Mouse (Mus musculus) liver, embryonic 16.5 days (tissue): ENCODE data around the gene Mrpl44. TPM values are rescaled to one million over a fixed set of nuclear protein-coding genes. Genes with fewer than 3 reads are reported as not detected.
A peak's percentile ranks its signal among the peaks of the same experiment; 100 is the strongest.

Experiments used
- ATAC-seq: fragments of 200-750 bp; cut with Nextera tagmentation; 2 replicates; pipeline ENCODE4 v1.8.0; 2017; ENCODE audit warnings: low read depth, mild to moderate bottlenecking, moderate number of reproducible peaks, moderate library complexity
- H3K27ac ChIP-seq: fragments of 300-500 bp; sonication (generic); 2 replicates; pipeline ENCODE4 v1.5.1; 2014; ENCODE audit warnings: mild to moderate bottlenecking, low read length
- H3K27me3 ChIP-seq: fragments of 300-500 bp; sonication (generic); 2 replicates; pipeline ENCODE4 v1.6.1; 2014; ENCODE audit warnings: low read depth, low read length, mixed read lengths; ENCODE audit not compliant: control insufficient read depth, insufficient read depth
- H3K36me3 ChIP-seq: fragments of 300-500 bp; sonication (generic); 2 replicates; pipeline ENCODE4 v1.6.1; 2014; ENCODE audit warnings: mild to moderate bottlenecking; ENCODE audit not compliant: control insufficient read depth, insufficient read depth
- H3K4me1 ChIP-seq: fragments of 300-500 bp; sonication (generic); 2 replicates; pipeline ENCODE4 v1.6.1; 2014; ENCODE audit warnings: low read depth, low read length, mixed read lengths; ENCODE audit not compliant: control insufficient read depth
- H3K4me2 ChIP-seq: fragments of 300-500 bp; sonication (generic); 2 replicates; pipeline ENCODE4 v1.6.1; 2014; ENCODE audit warnings: low read depth, low read length, mixed read lengths
- H3K4me3 ChIP-seq: fragments of 300-500 bp; sonication (generic); 2 replicates; pipeline ENCODE4 v1.5.1; 2014; ENCODE audit warnings: low read depth, mild to moderate bottlenecking, low read length
- H3K9ac ChIP-seq: fragments of 300-500 bp; sonication (generic); 2 replicates; pipeline ENCODE4 v1.6.1; 2014; ENCODE audit warnings: low read depth, low read length
- H3K9me3 ChIP-seq: fragments of 300-500 bp; sonication (generic); replicated peaks from 2 replicates; pipeline ENCODE4 v1.6.1; 2016; ENCODE audit warnings: low read length; ENCODE audit not compliant: control insufficient read depth
- WGBS: fragments of 180-500 bp; shearing (Covaris S2); extraction: QIAGEN DNeasy Blood & Tissue Kit; methylation state at CpG from one replicate; pipeline ENCODE4 v1.1.7; 2014; ENCODE audit not compliant: insufficient replicate concordance; 5-methylcytosine and 5-hydroxymethylcytosine counted together
- polyA plus RNA-seq: library from polyadenylated mRNA; unstranded; fragments of >200 nt; fragmentation: Nextera tagmentation; extraction: Ambion mirVana; gene quantifications from 2 replicates; pipeline ENCODE4 v1.2.1, GENCODE M21; 2015

The Mrpl44 gene
- polyA plus RNA-seq: 20.3 and 22.3 TPM in 2 replicates

GRCm38 (mm10) chr1:79775927-79776458, at the start of gene Mrpl44, which contains the start of gene Wdfy1:
TSS of gene Mrpl44 (plus strand) at chr1:79776018.
TSS of gene Wdfy1 (minus strand) at chr1:79776143.
- no peaks in the 10 kb centered on the region for H3K27me3 ChIP-seq
- H3K4me1 ChIP-seq: no peaks in the 10 kb centered on the region
- H3K9me3 ChIP-seq: no peaks in the 10 kb centered on the region
- WGBS: under 1% methylated on average over 38 of the region's 38 CpGs
- peak within 1 kb of the TSS; percentile 88 for H3K4me3 ChIP-seq
- peak within 1 kb of the TSS; percentile 69 for H3K27ac ChIP-seq
- H3K9ac ChIP-seq: peak within 1 kb of the TSS; percentile 84
- H3K36me3 ChIP-seq: peaks cover 6% of the 10 kb centered on the region
- peak within 1 kb of the TSS; percentile 67 for H3K4me2 ChIP-seq
- peak; percentile 100 for ATAC-seq

- Histone ChIP-seq H3K9ac (no peak overlapping the region), H3K4me3 (no peak overlapping the region), H3K36me3 (no peaks in the 10 kb centered on the region), H3K4me1 (no peaks in the 10 kb centered on the region), H3K9me3 (no peaks in the 10 kb centered on the region), H3K4me2 (no peak overlapping the region), H3K27me3 (no peaks in the 10 kb centered on the region), H3K27ac (no peak overlapping the region)
- ATAC-seq: no peak
- WGBS: 71% methylated on average over 5 of the region's 5 CpGs
Observed at GRCm38 (mm10) chr1:79734794-79735193, 41.0 kb upstream of the Mrpl44 start.

- Histone ChIP-seq H3K27ac (no peak overlapping the region), H3K4me2 (no peak overlapping the region), H3K9me3 (no peaks in the 10 kb centered on the region), H3K4me1 (no peaks in the 10 kb centered on the region), H3K9ac (no peak overlapping the region), H3K36me3 (no peaks in the 10 kb centered on the region), H3K27me3 (no peaks in the 10 kb centered on the region), H3K4me3 (no peak overlapping the region)
- WGBS: 79% methylated on average over 3 of the region's 3 CpGs
- no peak for ATAC-seq
Observed at GRCm38 (mm10) chr1:79736408-79736807, 39.4 kb upstream of the Mrpl44 start.

- ATAC-seq: no peak
Observed at GRCm38 (mm10) chr1:79739726-79740125, 36.1 kb upstream of the Mrpl44 start.

GRCm38 (mm10) chr1:79741002-79741401, 34.8 kb upstream of the Mrpl44 start:
- H3K36me3 ChIP-seq: no peaks in the 10 kb centered on the region
- H3K27ac ChIP-seq: no peak overlapping the region
- no peaks in the 10 kb centered on the region for H3K4me1 ChIP-seq
- 38% methylated on average over 4 of the region's 4 CpGs for WGBS
- H3K4me3 ChIP-seq: no peak overlapping the region
- peak; percentile 65 for ATAC-seq
- no peaks in the 10 kb centered on the region for H3K9me3 ChIP-seq
- H3K9ac ChIP-seq: no peak overlapping the region
- no peak overlapping the region for H3K4me2 ChIP-seq
- H3K27me3 ChIP-seq: no peaks in the 10 kb centered on the region

More at GRCm38 (mm10) chr1:79739726-79740125, 36.1 kb upstream of the Mrpl44 start:
- H3K9ac ChIP-seq: no peak overlapping the region
- 74% methylated on average over 2 of the region's 2 CpGs for WGBS
- no peaks in the 10 kb centered on the region for H3K9me3 ChIP-seq
- H3K27ac ChIP-seq: no peak overlapping the region
- no peaks in the 10 kb centered on the region for H3K27me3 ChIP-seq
- no peak overlapping the region for H3K4me2 ChIP-seq
- H3K4me1 ChIP-seq: no peaks in the 10 kb centered on the region
- no peaks in the 10 kb centered on the region for H3K36me3 ChIP-seq
- H3K4me3 ChIP-seq: no peak overlapping the region

- H3K9me3 ChIP-seq: no peaks in the 10 kb centered on the region
- no peak overlapping the region for H3K27ac ChIP-seq
- no peaks in the 10 kb centered on the region for H3K27me3 ChIP-seq
- H3K9ac ChIP-seq: no peak overlapping the region
- no peaks in the 10 kb centered on the region for H3K4me1 ChIP-seq
- no peak for ATAC-seq
- WGBS: 77% methylated on average over 7 of the region's 7 CpGs
- no peak overlapping the region for H3K4me3 ChIP-seq
- H3K36me3 ChIP-seq: no peaks in the 10 kb centered on the region
- H3K4me2 ChIP-seq: no peak overlapping the region
Observed at GRCm38 (mm10) chr1:79742949-79743348, 32.9 kb upstream of the Mrpl44 start.

GRCm38 (mm10) chr1:79743385-79743784, 32.4 kb upstream of the Mrpl44 start:
- no peak overlapping the region for H3K9ac ChIP-seq
- no peak overlapping the region for H3K27ac ChIP-seq
- H3K9me3 ChIP-seq: no peaks in the 10 kb centered on the region
- H3K4me1 ChIP-seq: no peaks in the 10 kb centered on the region
- ATAC-seq: no peak
- no peaks in the 10 kb centered on the region for H3K36me3 ChIP-seq
- no peaks in the 10 kb centered on the region for H3K27me3 ChIP-seq
- no peak overlapping the region for H3K4me2 ChIP-seq
- H3K4me3 ChIP-seq: no peak overlapping the region
- WGBS: 68% methylated on average over 1 of the region's 1 CpGs

GRCm38 (mm10) chr1:79746056-79746455, 29.8 kb upstream of the Mrpl44 start:
- Histone ChIP-seq H3K4me3 (no peak overlapping the region), H3K27ac (no peak overlapping the region), H3K4me1 (no peaks in the 10 kb centered on the region), H3K27me3 (no peaks in the 10 kb centered on the region), H3K9me3 (no peaks in the 10 kb centered on the region), H3K9ac (no peak overlapping the region), H3K36me3 (no peaks in the 10 kb centered on the region), H3K4me2 (no peak overlapping the region)
- 66% methylated on average over 4 of the region's 4 CpGs for WGBS
- ATAC-seq: no peak

GRCm38 (mm10) chr1:79751186-79751585, 24.6 kb upstream of the Mrpl44 start:
- Histone ChIP-seq H3K36me3 (no peaks in the 10 kb centered on the region), H3K4me2 (no peak overlapping the region), H3K9me3 (no peaks in the 10 kb centered on the region), H3K9ac (no peak overlapping the region), H3K27me3 (no peaks in the 10 kb centered on the region), H3K4me3 (no peak overlapping the region), H3K4me1 (peaks cover 3% of the 10 kb centered on the region), H3K27ac (no peak overlapping the region)
- 0 out of 2 replicates have a peak, but pooled peaks have one; percentile 16 for ATAC-seq
- 31% methylated on average over 5 of the region's 5 CpGs for WGBS
